In genomic region chr13:55898257-55898950, GRCm38 (mm10) we compare ENCODE assay signal across 14 mouse cellular contexts.
DNase-seq lines count a peak whose midpoint lies in the region; ATAC-seq and TF ChIP-seq lines count a peak whose summit lies in the region.
"Had no signal": no experiment of that assay in that cellular context is flagged by ENCODE, and none has a peak within 500 bp of the region (broad histone marks: within the 10 kb centered on the region; RNA-seq: fewer than 3 reads in every experiment).

No protein-coding gene starts in this region.

- TF ChIP-seq CTCF in lung, embryonic 14.5 days (IDR thresholded peaks at IDR 0.05; ENCODE audit: low read depth) = no peak

- no peak overlapping the region for H3K27ac ChIP-seq in lung, embryonic 14.5 days (ENCODE audit: low read depth)
- H3K27ac ChIP-seq in embryonic facial prominence, embryonic 10.5 days (replicated peaks) = peak overlapping the region; percentile 57
- peak overlapping the region; percentile 7 for H3K27ac ChIP-seq in forebrain, embryonic 13.5 days
- no peak overlapping the region for H3K27ac ChIP-seq in neural tube, embryonic 14.5 days (ENCODE audit: low read depth, low read length)

- no peak overlapping the region for H3K4me3 ChIP-seq in lung, embryonic 14.5 days (ENCODE audit: low read depth, low read length)
- H3K4me3 ChIP-seq in embryonic facial prominence, embryonic 10.5 days = no peak overlapping the region
- no peak overlapping the region for H3K4me3 ChIP-seq in forebrain, embryonic 13.5 days
- no peak overlapping the region for H3K4me3 ChIP-seq in neural tube, embryonic 14.5 days (ENCODE audit: low read depth, low read length)
- H3K4me3 ChIP-seq: erythroblast, embryonic 14.5 days had no signal

- H3K27me3 ChIP-seq in lung, embryonic 14.5 days (ENCODE audit: insufficient read depth, low read length) = no peaks in the 10 kb centered on the region
- peaks cover 16% of the 10 kb centered on the region for H3K27me3 ChIP-seq in embryonic facial prominence, embryonic 10.5 days (replicated peaks; ENCODE audit: low read depth, poor library complexity, severe bottlenecking)
- H3K27me3 ChIP-seq in forebrain, embryonic 13.5 days = no peaks in the 10 kb centered on the region; the same call in 1 of the 2 replicates
- no peaks in the 10 kb centered on the region for H3K27me3 ChIP-seq in neural tube, embryonic 14.5 days (ENCODE audit: control insufficient read depth, insufficient read depth, low read length)
- H3K27me3 ChIP-seq: Patski had no signal

- peaks cover 18% of the 10 kb centered on the region for H3K4me1 ChIP-seq in lung, embryonic 14.5 days (ENCODE audit: insufficient read depth)
- peaks cover 35% of the 10 kb centered on the region for H3K4me1 ChIP-seq in embryonic facial prominence, embryonic 10.5 days
- H3K4me1 ChIP-seq in forebrain, embryonic 13.5 days = peaks cover 32% of the 10 kb centered on the region
- H3K4me1 ChIP-seq in neural tube, embryonic 14.5 days (ENCODE audit: control insufficient read depth, insufficient read depth, low read length) = peaks cover 13% of the 10 kb centered on the region; the same call in 1 of the 2 replicates

- no peaks in the 10 kb centered on the region for H3K9me3 ChIP-seq in lung, embryonic 14.5 days (ENCODE audit: low read depth, low read length)
- no peaks in the 10 kb centered on the region for H3K9me3 ChIP-seq in embryonic facial prominence, embryonic 10.5 days
- no peaks in the 10 kb centered on the region for H3K9me3 ChIP-seq in forebrain, embryonic 13.5 days (replicated peaks)
- H3K9me3 ChIP-seq in neural tube, embryonic 14.5 days (ENCODE audit: control insufficient read depth, low read length) = no peaks in the 10 kb centered on the region

- H3K9ac ChIP-seq in lung, embryonic 14.5 days = no peak overlapping the region
- peak overlapping the region; percentile 22; the same call in 1 of the 2 replicates for H3K9ac ChIP-seq in forebrain, embryonic 13.5 days
- no peak overlapping the region for H3K9ac ChIP-seq in neural tube, embryonic 14.5 days (replicated peaks; ENCODE audit: low read depth, low read length)

- WGBS in lung, embryonic 14.5 days = 79% methylated on average over 17 of the region's 17 CpGs
- 72% methylated on average over 17 of the region's 17 CpGs for WGBS in embryonic facial prominence, embryonic 10.5 days
- WGBS in forebrain, embryonic 13.5 days = 27% methylated on average over 17 of the region's 17 CpGs
- WGBS in neural tube, embryonic 14.5 days = 38% methylated on average over 17 of the region's 17 CpGs

- no peak overlapping the region for H3K4me2 ChIP-seq in lung, embryonic 14.5 days
- H3K4me2 ChIP-seq in forebrain, embryonic 13.5 days = peak overlapping the region; percentile 20; the same call in 1 of the 2 replicates
- no peak overlapping the region for H3K4me2 ChIP-seq in neural tube, embryonic 14.5 days (ENCODE audit: low read depth, low read length)

- 0 out of 2 replicates have a peak, but pooled peaks have one; percentile 9 for ATAC-seq in lung, embryonic 14.5 days (ENCODE audit: insufficient read depth)
- ATAC-seq in forebrain, embryonic 13.5 days = peak; percentile 57; the same call in 1 of the 2 replicates
- peak; percentile 56; the same call in 1 of the 2 replicates for ATAC-seq in neural tube, embryonic 14.5 days (ENCODE audit: low read depth)
- ATAC-seq: inflammation-experienced regulatory T-cells, adult 6 months; Patski had no signal

- no peaks in the 10 kb centered on the region for H3K36me3 ChIP-seq in lung, embryonic 14.5 days (ENCODE audit: insufficient read depth)
- no peaks in the 10 kb centered on the region for H3K36me3 ChIP-seq in embryonic facial prominence, embryonic 10.5 days (replicated peaks)
- no peaks in the 10 kb centered on the region for H3K36me3 ChIP-seq in forebrain, embryonic 13.5 days (ENCODE audit: poor library complexity, severe bottlenecking)
- H3K36me3 ChIP-seq in neural tube, embryonic 14.5 days (ENCODE audit: control insufficient read depth, insufficient read depth, low read length) = no peaks in the 10 kb centered on the region

- DNase-seq in lung, embryonic 14.5 days = no peak
- no peak for DNase-seq in lung, postnatal 14 days
- DNase-seq in embryonic facial prominence, embryonic 10.5 days (ENCODE audit: low spot score) = no peak
- DNase-seq in heart, postnatal 4 days = no peak
- DNase-seq in B cell, adult 2 months = no peak
- DNase-seq: adrenal gland, postnatal 10 days; gastrocnemius, postnatal 10 days; kidney, postnatal 14 days; right cerebral cortex, postnatal 4 days had no signal

Comparison
In these comparisons a context has a peak if more than half of its experiments do, and no peak if none do; other contexts are left out.
1. H3K27ac ChIP-seq: peak in embryonic facial prominence, embryonic 10.5 days (single experiment) and forebrain, embryonic 13.5 days (single experiment); none in lung, embryonic 14.5 days (single experiment) and neural tube, embryonic 14.5 days (single experiment).
2. Peak in every context shown above with its lines, with median percentiles within 50 percentile points of each other: ATAC-seq.